Mouse (Mus musculus) stomach, postnatal 0 days (tissue): ENCODE results near the gene Tfeb.

Experiments
- CTCF ChIP-seq: IDR thresholded peaks from 2 replicates; pipeline ENCODE4 v1.5.1; 2016; ENCODE audit warnings: antibody characterized with exemption, low read depth, mild to moderate bottlenecking, moderate library complexity
- EP300 ChIP-seq: optimal IDR thresholded peaks from 2 replicates; pipeline ENCODE3; 2016; ENCODE audit warnings: antibody characterized with exemption

GRCm38 (mm10) chr17:47704692-47705091 is 32.1 kb upstream of the Tfeb start:
- TF ChIP-seq CTCF (peak; percentile 47), EP300 (no peak)
